Mouse (Mus musculus) liver, postnatal 0 days (tissue): ENCODE measurements at regions not wholly inside any gene's neighbourhood (a gene's known extent, or its start where the extent isn't known, plus 50 kb on each side); places are given as distances from the start of the nearest gene placed in this dataset.

ENCODE experiments used
- ATAC-seq: fragments of 200-750 bp; cut with Nextera tagmentation; 2 replicates; pipeline ENCODE4 v1.8.0; 2017; ENCODE audit warnings: mild to moderate bottlenecking, moderate library complexity
- DNase-seq: peaks from one replicate; pipeline ENCODE4 v3.0.0-alpha.2; 2016
- H3K27ac ChIP-seq: fragments of 300-500 bp; sonication (generic); 2 replicates; pipeline ENCODE4 v1.5.1; 2014; ENCODE audit warnings: antibody characterized with exemption, moderate library complexity, mild to moderate bottlenecking, low read depth
- H3K27me3 ChIP-seq: fragments of 300-500 bp; sonication (generic); 2 replicates; pipeline ENCODE4 v1.6.1; 2014; ENCODE audit warnings: low read length, control low read depth, mixed read lengths; ENCODE audit not compliant: insufficient read depth
- H3K36me3 ChIP-seq: fragments of 300-500 bp; sonication (generic); replicated peaks from 2 replicates; pipeline ENCODE4 v1.6.1; 2014; ENCODE audit warnings: mild to moderate bottlenecking, control low read depth, low read length, moderate library complexity, mixed read lengths; ENCODE audit not compliant: insufficient read depth
- H3K4me1 ChIP-seq: fragments of 300-500 bp; sonication (generic); 2 replicates; pipeline ENCODE4 v1.6.1; 2014; ENCODE audit warnings: antibody characterized with exemption, mild to moderate bottlenecking, control low read depth; ENCODE audit not compliant: insufficient read depth
- H3K4me2 ChIP-seq: fragments of 300-500 bp; sonication (generic); 2 replicates; pipeline ENCODE4 v1.6.1; 2014; ENCODE audit warnings: low read depth, mild to moderate bottlenecking, low read length, moderate library complexity, mixed read lengths
- H3K4me3 ChIP-seq: fragments of 300-500 bp; sonication (generic); 2 replicates; pipeline ENCODE4 v1.5.1; 2014; ENCODE audit warnings: low read depth, low read length
- H3K9ac ChIP-seq: fragments of 300-500 bp; sonication (generic); replicated peaks from 2 replicates; pipeline ENCODE4 v1.6.1; 2014; ENCODE audit warnings: mild to moderate bottlenecking, moderate library complexity
- H3K9me3 ChIP-seq: fragments of 300-500 bp; sonication (generic); 2 replicates; pipeline ENCODE4 v1.6.1; 2016; ENCODE audit warnings: mild to moderate bottlenecking, control low read depth, low read length, mixed read lengths
- CTCF ChIP-seq: sonication (generic); IDR thresholded peaks from 2 replicates; pipeline ENCODE4 v1.5.1; 2016; ENCODE audit warnings: antibody characterized with exemption, low read depth
- EP300 ChIP-seq: IDR thresholded peaks from 2 replicates; pipeline ENCODE4 v1.6.1; 2016; ENCODE audit warnings: antibody characterized with exemption, low read depth, mild to moderate bottlenecking
- WGBS: fragments of 180-500 bp; shearing (Covaris S2); extraction: QIAGEN DNeasy Blood & Tissue Kit; methylation state at CpG from one replicate; pipeline ENCODE4 v1.1.7; 2014; ENCODE audit not compliant: insufficient replicate concordance; 5-methylcytosine and 5-hydroxymethylcytosine counted together

GRCm38 (mm10) chr10:111815821-111816599 is 156.5 kb upstream of the Krr1 start:
- Histone ChIP-seq H3K4me2 (no peak overlapping the region), H3K9me3 (no peaks in the 10 kb centered on the region), H3K36me3 (no peaks in the 10 kb centered on the region), H3K27ac (no peak overlapping the region), H3K27me3 (no peaks in the 10 kb centered on the region), H3K4me1 (peaks cover 3% of the 10 kb centered on the region; the same call in 1 of the 2 replicates), H3K4me3 (no peak overlapping the region), H3K9ac (no peak overlapping the region)
- no peak for TF ChIP-seq CTCF
- TF ChIP-seq EP300: no peak
- ATAC-seq: no peak
- 68% methylated on average over 7 of the region's 7 CpGs for WGBS
- DNase-seq: no peak

DNA sequence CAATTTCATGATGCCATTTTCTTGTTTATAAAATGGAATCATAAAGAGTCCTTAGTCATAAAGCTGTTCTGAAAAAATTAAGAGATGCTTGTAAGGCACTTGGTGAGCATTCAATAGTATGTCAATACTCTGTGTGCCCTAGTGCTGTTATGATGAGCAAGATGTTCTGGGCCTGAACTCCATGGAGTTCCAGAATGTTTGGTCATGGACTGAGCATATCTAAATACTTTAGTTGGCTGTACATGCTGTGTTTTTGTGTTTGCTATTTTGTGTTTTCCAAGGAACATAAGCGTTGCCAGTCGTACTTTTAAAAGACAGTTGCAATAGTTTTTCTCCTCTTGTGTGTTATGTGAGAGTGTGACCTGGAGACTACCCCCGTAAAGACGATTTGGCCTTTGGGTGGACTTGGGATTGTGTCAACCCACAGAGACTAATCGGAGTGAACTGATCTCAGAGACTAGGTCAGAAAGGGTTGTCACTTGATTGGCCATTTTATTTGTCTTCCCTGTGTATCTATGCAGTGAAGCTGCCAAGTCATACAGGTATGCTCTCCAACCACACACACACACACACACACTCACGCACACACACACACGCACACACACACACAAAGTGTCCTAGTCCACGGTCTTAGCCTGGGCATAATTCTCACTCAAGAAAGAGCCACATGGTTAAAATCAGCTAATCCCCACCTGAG is 152.6 kb upstream of the Krr1 start:
- Histone ChIP-seq H3K9me3 (no peaks in the 10 kb centered on the region), H3K36me3 (no peaks in the 10 kb centered on the region), H3K4me3 (no peak overlapping the region), H3K4me2 (no peak overlapping the region), H3K27ac (0 out of 2 replicates have a peak overlapping the region, but pooled peaks have one; percentile 39), H3K27me3 (no peaks in the 10 kb centered on the region), H3K9ac (no peak overlapping the region), H3K4me1 (peaks cover 6% of the 10 kb centered on the region; the same call in 1 of the 2 replicates)
- TF ChIP-seq EP300: peak; percentile 59; the same call in 1 of the 2 replicates
- no peak for TF ChIP-seq CTCF
- 74% methylated on average over 8 of the region's 8 CpGs for WGBS
- ATAC-seq (peak; percentile 93), DNase-seq (peak; percentile 50)

DNA sequence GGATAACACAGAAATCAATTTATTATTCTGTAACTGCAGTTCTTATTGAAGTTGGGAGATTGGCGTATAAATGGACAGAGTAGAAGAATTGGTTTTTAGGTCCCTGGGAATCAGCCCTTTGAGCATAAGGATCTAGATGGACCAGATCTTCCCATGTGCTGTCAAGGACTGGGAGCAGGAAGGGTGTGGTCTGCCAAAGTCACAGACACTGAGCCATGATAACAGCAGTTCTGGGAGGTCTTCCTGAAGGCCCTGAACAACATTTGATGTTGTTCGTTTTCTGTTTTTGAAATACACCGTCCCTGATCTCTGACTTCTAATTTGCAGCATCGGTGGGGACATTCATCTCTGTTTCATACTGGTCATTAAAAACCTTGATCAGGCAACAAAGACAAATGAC is 147.6 kb upstream of the Krr1 start:
- H3K9me3 ChIP-seq: no peaks in the 10 kb centered on the region
- no peaks in the 10 kb centered on the region for H3K36me3 ChIP-seq
- 0 out of 2 replicates have a peak overlapping the region, but pooled peaks have one; percentile 39 for H3K27ac ChIP-seq
- no peaks in the 10 kb centered on the region for H3K27me3 ChIP-seq
- H3K4me1 ChIP-seq: peaks cover 15% of the 10 kb centered on the region; the same call in 1 of the 2 replicates
- no peak overlapping the region for H3K4me3 ChIP-seq
- TF ChIP-seq EP300 (peak; percentile 71), CTCF (no peak)
- H3K9ac ChIP-seq: no peak overlapping the region
- DNase-seq (no peak), ATAC-seq (peak; percentile 84)
- H3K4me2 ChIP-seq: peak overlapping the region; percentile 22; the same call in 1 of the 2 replicates
- 35% methylated on average over 4 of the region's 4 CpGs for WGBS

DNA sequence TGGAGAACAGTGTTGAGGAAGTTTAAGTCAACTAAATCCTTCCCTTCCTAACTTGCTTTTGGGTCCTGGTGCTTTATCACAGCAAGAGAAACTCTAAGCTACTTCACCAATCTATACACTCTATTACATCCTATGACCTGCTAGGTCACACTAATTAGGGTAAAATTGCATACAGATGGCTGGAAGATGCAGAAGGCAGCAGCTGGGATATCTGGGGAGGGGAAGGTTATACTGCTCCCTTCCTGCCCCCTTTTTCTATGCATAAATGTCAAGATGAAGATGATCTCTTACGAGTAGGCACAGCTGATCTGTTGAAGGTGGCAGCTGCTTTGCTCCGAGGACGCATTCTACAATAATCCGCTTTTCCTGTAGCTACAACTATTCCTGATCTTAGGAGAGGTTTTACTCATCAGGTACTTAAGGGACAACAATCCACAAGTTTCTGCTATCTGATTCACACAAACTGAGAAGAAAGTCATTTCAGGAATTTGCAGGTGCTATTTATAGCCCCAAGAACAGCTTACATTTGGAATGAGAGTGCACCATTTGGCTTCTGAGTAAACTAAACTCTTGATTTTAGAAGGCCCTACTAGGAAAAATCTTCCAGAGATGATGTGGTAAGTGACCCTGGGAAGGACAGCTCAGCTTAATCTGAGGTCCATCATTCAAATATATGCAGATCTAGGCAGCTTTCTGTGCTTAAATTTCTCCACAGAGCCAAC is 146.3 kb upstream of the Krr1 start:
- no peaks in the 10 kb centered on the region for H3K9me3 ChIP-seq
- 86% methylated on average over 4 of the region's 4 CpGs for WGBS
- no peak for DNase-seq
- H3K36me3 ChIP-seq: no peaks in the 10 kb centered on the region
- no peak for ATAC-seq
- H3K27ac ChIP-seq: no peak overlapping the region
- H3K4me1 ChIP-seq: peaks cover 15% of the 10 kb centered on the region; the same call in 1 of the 2 replicates
- H3K9ac ChIP-seq: no peak overlapping the region
- no peak overlapping the region for H3K4me2 ChIP-seq
- no peak overlapping the region for H3K4me3 ChIP-seq
- no peaks in the 10 kb centered on the region for H3K27me3 ChIP-seq
- TF ChIP-seq EP300 (no peak), CTCF (no peak)

DNA sequence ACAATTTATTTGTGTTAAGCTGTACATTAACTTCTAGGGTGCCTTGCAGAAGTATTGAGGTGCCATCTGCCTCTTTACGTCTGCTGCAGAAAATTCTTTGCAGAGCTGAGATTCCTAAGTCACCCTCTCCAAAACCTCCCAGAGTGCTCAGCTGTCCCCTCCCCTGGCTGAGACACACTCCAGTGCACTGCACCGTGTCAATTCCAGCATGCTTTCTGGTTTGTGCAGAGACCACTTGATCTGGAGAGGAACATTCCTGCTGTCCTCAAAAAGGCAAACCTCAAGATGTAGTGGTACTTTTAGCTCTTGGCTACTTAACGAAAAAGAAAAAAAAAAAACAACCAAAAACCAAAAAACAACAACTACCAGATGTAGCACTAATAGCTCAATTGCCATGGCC is 145.2 kb upstream of the Krr1 start:
- no peaks in the 10 kb centered on the region for H3K27me3 ChIP-seq
- no peak overlapping the region for H3K4me2 ChIP-seq
- H3K27ac ChIP-seq: no peak overlapping the region
- WGBS: 79% methylated on average over 3 of the region's 3 CpGs
- no peaks in the 10 kb centered on the region for H3K36me3 ChIP-seq
- peaks cover 15% of the 10 kb centered on the region; the same call in 1 of the 2 replicates for H3K4me1 ChIP-seq
- no peak overlapping the region for H3K9ac ChIP-seq
- H3K9me3 ChIP-seq: no peaks in the 10 kb centered on the region
- DNase-seq (no peak), ATAC-seq (no peak)
- no peak for TF ChIP-seq CTCF
- TF ChIP-seq EP300: no peak
- no peak overlapping the region for H3K4me3 ChIP-seq

- Histone ChIP-seq H3K9me3 (no peaks in the 10 kb centered on the region), H3K9ac (no peak overlapping the region), H3K4me1 (peaks cover 15% of the 10 kb centered on the region; the same call in 1 of the 2 replicates), H3K27ac (no peak overlapping the region), H3K27me3 (no peaks in the 10 kb centered on the region), H3K4me3 (no peak overlapping the region), H3K4me2 (no peak overlapping the region), H3K36me3 (no peaks in the 10 kb centered on the region)
- DNase-seq (peak; percentile 30), ATAC-seq (peak; percentile 42; the same call in 1 of the 2 replicates)
- 61% methylated on average over 4 of the region's 4 CpGs for WGBS
- TF ChIP-seq CTCF: no peak
- 0 out of 2 replicates have a peak, but pooled peaks have one; percentile 35 for TF ChIP-seq EP300
Measured at GRCm38 (mm10) chr10:111827930-111828329, 144.5 kb upstream of the Krr1 start.
